Mouse (Mus musculus): ENCODE results near the gene Wnt8b.
"Not testable (repeated sequence)": the region's sequence is repeated elsewhere in the genome, so short reads cannot be mapped to it uniquely, and the experiment has no call there.

The Wnt8b gene

GRCm38 (mm10) chr19:44493128-44493527, at the start of gene Wnt8b:
Gene Wnt8b, plus strand, starts transcription at chr19:44493472.
- DNase-seq (ENCODE audit: low read depth, low spot score): no peak

- DNase-seq (ENCODE audit: low read depth, low spot score): no peak
Observed at GRCm38 (mm10) chr19:44445755-44446154, 47.5 kb upstream of the Wnt8b start.

GRCm38 (mm10) chr19:44447927-44448326, 45.3 kb upstream of the Wnt8b start:
- no peak for DNase-seq (ENCODE audit: low read depth, low spot score)

GRCm38 (mm10) chr19:44454862-44455261, 38.4 kb upstream of the Wnt8b start:
- DNase-seq (ENCODE audit: low read depth, low spot score): no peak

GRCm38 (mm10) chr19:44455356-44455755, 37.9 kb upstream of the Wnt8b start:
- no peak for DNase-seq (ENCODE audit: low read depth, low spot score)

- DNase-seq (ENCODE audit: low read depth, low spot score): no peak
Observed at GRCm38 (mm10) chr19:44457359-44458055, 35.8 kb upstream of the Wnt8b start.

- no peak for DNase-seq (ENCODE audit: low read depth, low spot score)
Observed at GRCm38 (mm10) chr19:44458696-44459095, 34.6 kb upstream of the Wnt8b start.

- no peak for DNase-seq (ENCODE audit: low read depth, low spot score)
Observed at GRCm38 (mm10) chr19:44460441-44460840, 32.8 kb upstream of the Wnt8b start.

GRCm38 (mm10) chr19:44461500-44461899, 31.8 kb upstream of the Wnt8b start:
- peak; percentile 4 for DNase-seq (ENCODE audit: low read depth, low spot score)

GRCm38 (mm10) chr19:44462141-44462540, 31.1 kb upstream of the Wnt8b start:
- no peak for DNase-seq (ENCODE audit: low read depth, low spot score)

- DNase-seq (ENCODE audit: low read depth, low spot score): not testable (repeated sequence)
Observed at GRCm38 (mm10) chr19:44465960-44466525, 27.2 kb upstream of the Wnt8b start.

GRCm38 (mm10) chr19:44474158-44474557, 19.1 kb upstream of the Wnt8b start:
- DNase-seq (ENCODE audit: low read depth, low spot score): peak; percentile 74

GRCm38 (mm10) chr19:44475268-44475667, 18.0 kb upstream of the Wnt8b start:
- no peak for DNase-seq (ENCODE audit: low read depth, low spot score)

- DNase-seq (ENCODE audit: low read depth, low spot score): peak; percentile 20
Observed at GRCm38 (mm10) chr19:44476541-44476940, 16.7 kb upstream of the Wnt8b start.

GRCm38 (mm10) chr19:44487266-44487665, 6.0 kb upstream of the Wnt8b start:
- DNase-seq (ENCODE audit: low read depth, low spot score): peak; percentile 78

GRCm38 (mm10) chr19:44496511-44496910, 3.2 kb downstream of the Wnt8b start:
- no peak for DNase-seq (ENCODE audit: low read depth, low spot score)

- DNase-seq (ENCODE audit: low read depth, low spot score): no peak
Observed at GRCm38 (mm10) chr19:44496941-44497340, 3.7 kb downstream of the Wnt8b start.

GRCm38 (mm10) chr19:44498936-44499335, 5.7 kb downstream of the Wnt8b start:
- no peak for DNase-seq (ENCODE audit: low read depth, low spot score)

GRCm38 (mm10) chr19:44500240-44500639, 7.0 kb downstream of the Wnt8b start:
- no peak for DNase-seq (ENCODE audit: low read depth, low spot score)

- no peak for DNase-seq (ENCODE audit: low read depth, low spot score)
Observed at GRCm38 (mm10) chr19:44501925-44502324, 8.7 kb downstream of the Wnt8b start.

- DNase-seq (ENCODE audit: low read depth, low spot score): no peak
Observed at GRCm38 (mm10) chr19:44502741-44503140, 9.5 kb downstream of the Wnt8b start.

GRCm38 (mm10) chr19:44510534-44511175, 17.4 kb downstream of the Wnt8b start:
- peak; percentile 43 for DNase-seq (ENCODE audit: low read depth, low spot score)
